Mouse (Mus musculus): ENCODE results near the gene Glyatl3. TPM values are rescaled to one million over a fixed set of nuclear protein-coding genes. Genes with fewer than 3 reads are reported as not detected.

The Glyatl3 gene
- polyA plus RNA-seq, 1 experiment, result not detected

DNA sequence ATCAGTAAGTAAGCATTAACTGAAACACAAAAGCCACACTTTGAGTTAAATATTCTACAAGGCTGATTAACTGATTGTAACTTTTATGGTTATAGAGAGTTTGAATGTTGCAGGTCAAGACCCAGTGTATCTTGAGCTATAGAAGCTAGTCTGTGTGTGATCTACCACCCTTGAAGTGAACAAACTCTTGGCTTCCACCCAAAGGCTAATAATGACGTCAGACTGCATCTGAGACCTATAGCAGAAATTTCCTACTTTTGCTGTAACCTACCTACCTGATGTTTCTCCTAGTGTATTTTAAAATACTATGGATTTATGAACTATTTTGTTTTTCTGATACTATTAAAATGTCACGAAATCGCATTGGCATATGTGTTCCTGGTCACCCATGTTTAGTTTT, 39.4 kb downstream of the Glyatl3 start:
- 0 out of 2 replicates have a peak, but pooled peaks cover under 1% of the 10 kb centered on the region for H3K4me1 ChIP-seq (ENCODE audit: control insufficient read depth, insufficient read depth, low read length)
- 82% methylated on average over 3 of the region's 3 CpGs for WGBS
- no peak overlapping the region for H3K4me3 ChIP-seq (ENCODE audit: insufficient read depth, low read depth, low read length)
- H3K27ac ChIP-seq (ENCODE audit: insufficient read depth, low read depth, low read length), result no peak overlapping the region
- TF ChIP-seq POLR2A (IDR thresholded peaks at IDR 0.05; ENCODE audit: insufficient read depth, low read depth, low read length), result no peak
- no peak for TF ChIP-seq CTCF (IDR thresholded peaks at IDR 0.05; ENCODE audit: insufficient read depth, low read depth, low read length)

DNA sequence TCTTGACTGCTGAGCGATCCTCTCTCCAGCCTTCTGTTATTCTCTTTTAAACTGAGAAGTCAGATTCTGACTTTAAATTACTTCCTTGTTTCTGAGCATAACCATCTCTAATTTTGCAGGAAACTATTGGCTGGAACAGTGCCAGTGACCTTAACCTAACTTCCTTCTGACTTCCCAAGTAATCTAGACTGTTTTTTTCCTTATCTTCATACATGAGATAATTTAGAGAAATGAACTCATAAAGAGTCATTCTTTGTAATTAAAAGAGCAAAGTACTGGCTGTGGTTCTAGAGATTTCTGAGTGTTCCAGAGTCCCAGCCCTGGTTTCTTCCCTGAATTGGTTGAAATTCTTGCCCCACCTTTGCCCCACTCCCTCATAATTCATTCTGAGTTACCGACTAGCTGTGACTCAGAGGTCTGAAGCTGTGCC, 40.6 kb downstream of the Glyatl3 start:
- Histone ChIP-seq H3K4me1 (ENCODE audit: control insufficient read depth, insufficient read depth, low read length) (no peaks in the 10 kb centered on the region), H3K27ac (ENCODE audit: insufficient read depth, low read depth, low read length) (no peak overlapping the region), H3K4me3 (ENCODE audit: insufficient read depth, low read depth, low read length) (no peak overlapping the region)
- TF ChIP-seq CTCF (IDR thresholded peaks at IDR 0.05; ENCODE audit: insufficient read depth, low read depth, low read length) (no peak), POLR2A (IDR thresholded peaks at IDR 0.05; ENCODE audit: insufficient read depth, low read depth, low read length) (no peak)
- 61% methylated on average over 2 of the region's 2 CpGs for WGBS

DNA sequence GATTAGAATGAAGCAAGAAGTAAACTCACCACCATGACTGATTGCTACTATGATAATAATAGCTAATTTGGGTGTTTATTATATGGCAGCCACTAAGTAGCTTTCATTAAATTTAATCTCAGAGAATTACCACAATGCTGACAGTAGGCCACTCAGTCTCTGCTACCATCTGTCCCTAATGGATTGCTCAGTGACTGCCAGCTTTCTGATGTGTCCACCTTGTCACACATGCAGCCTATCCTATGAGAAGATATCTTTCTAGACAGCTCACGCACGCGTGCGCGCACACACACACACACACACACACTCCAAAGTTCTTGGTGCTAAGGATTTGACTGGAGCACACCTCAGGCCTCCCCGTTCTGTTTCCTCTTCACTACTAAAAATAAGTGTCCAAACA, 41.5 kb downstream of the Glyatl3 start:
- H3K4me3 ChIP-seq (ENCODE audit: insufficient read depth, low read depth, low read length), result no peak overlapping the region
- H3K4me1 ChIP-seq (ENCODE audit: control insufficient read depth, insufficient read depth, low read length), result no peaks in the 10 kb centered on the region
- no peak overlapping the region for H3K27ac ChIP-seq (ENCODE audit: insufficient read depth, low read depth, low read length)
- WGBS, result 94% methylated on average over 6 of the region's 6 CpGs
- TF ChIP-seq CTCF (IDR thresholded peaks at IDR 0.05; ENCODE audit: insufficient read depth, low read depth, low read length) (no peak), POLR2A (IDR thresholded peaks at IDR 0.05; ENCODE audit: insufficient read depth, low read depth, low read length) (no peak)

DNA sequence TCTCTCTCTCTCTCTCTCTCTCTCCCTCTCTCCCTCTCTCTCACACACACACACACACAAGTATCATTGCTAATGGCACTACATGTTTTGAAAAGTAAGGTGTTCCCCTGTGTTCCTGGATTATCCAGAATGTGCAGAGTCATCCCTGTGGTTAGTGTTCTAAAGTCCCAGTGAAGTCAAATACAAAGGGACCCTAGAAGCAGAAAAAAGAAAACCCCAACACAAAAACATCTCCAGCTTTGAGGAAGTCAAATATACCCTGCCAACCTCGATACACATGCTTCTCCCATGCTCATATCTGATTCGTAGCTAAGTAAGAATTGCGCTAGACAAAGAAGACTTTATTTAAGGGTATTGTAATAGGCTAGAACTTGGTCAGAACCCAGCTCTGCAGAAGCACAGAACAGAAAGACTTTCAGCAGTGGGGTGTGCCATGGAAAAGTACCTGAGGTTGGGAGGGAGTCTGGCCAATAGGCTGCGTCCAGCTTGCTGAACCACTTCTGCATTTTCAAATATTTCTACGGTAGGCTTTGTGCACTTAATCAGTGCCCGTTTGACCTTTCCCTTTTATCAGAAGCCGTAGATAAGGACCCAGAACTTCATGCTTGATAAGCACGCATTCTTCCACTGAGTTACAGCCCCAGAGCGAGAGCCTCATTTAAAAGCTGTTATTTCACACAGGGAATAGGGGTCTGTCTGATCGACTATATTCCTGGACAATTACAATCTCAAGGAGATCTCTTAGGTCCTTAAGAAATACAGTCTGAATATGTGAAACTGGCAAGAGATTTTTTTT, 45.0 kb downstream of the Glyatl3 start:
- Histone ChIP-seq H3K4me1 (ENCODE audit: control insufficient read depth, insufficient read depth, low read length) (no peaks in the 10 kb centered on the region), H3K27ac (ENCODE audit: insufficient read depth, low read depth, low read length) (no peak overlapping the region), H3K4me3 (ENCODE audit: insufficient read depth, low read depth, low read length) (no peak overlapping the region)
- TF ChIP-seq POLR2A (IDR thresholded peaks at IDR 0.05; ENCODE audit: insufficient read depth, low read depth, low read length) (no peak), CTCF (IDR thresholded peaks at IDR 0.05; ENCODE audit: insufficient read depth, low read depth, low read length) (no peak)
- WGBS, result 82% methylated on average over 10 of the region's 10 CpGs

DNA sequence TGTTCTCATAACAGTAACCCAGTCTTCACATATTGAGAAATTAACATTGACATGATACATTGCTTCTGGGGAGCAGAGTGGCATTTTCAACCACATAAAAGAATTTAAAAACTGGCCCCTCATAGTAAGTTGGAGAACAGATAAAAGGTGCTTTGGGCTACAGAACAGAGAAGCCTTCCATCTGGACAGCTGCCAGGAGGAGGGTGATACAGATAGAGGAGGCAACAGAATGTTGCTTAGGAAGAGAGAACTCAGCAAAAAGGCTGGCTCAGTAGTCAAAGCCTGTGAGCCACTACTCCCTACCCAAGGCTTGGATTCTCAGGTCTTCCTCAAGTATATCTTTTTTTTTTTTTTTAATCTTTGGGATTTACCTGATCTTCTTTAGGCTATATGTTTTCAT, 59.1 kb downstream of the Glyatl3 start:
- no peak overlapping the region for H3K27ac ChIP-seq (ENCODE audit: insufficient read depth, low read depth, low read length)
- no peaks in the 10 kb centered on the region for H3K4me1 ChIP-seq (ENCODE audit: control insufficient read depth, insufficient read depth, low read length)
- TF ChIP-seq CTCF (IDR thresholded peaks at IDR 0.05; ENCODE audit: insufficient read depth, low read depth, low read length), result no peak
- TF ChIP-seq POLR2A (IDR thresholded peaks at IDR 0.05; ENCODE audit: insufficient read depth, low read depth, low read length), result no peak

More for the DNA sequence above, 59.1 kb downstream of the Glyatl3 start:
- no peak overlapping the region for H3K4me3 ChIP-seq (ENCODE audit: insufficient read depth, low read depth, low read length)

Other genes starting within 250 kb of the Glyatl3 start
- gene Esp1, start 187.2 kb downstream of the Glyatl3 start, polyA plus RNA-seq (2012; ENCODE audit: insufficient read depth, insufficient read length, low replicate concordance, missing spikeins), result not detected in 2 replicates
- not detected in 2 replicates for gene Crisp2, start 107.3 kb downstream of the Glyatl3 start, polyA plus RNA-seq (2012; ENCODE audit: insufficient read depth, insufficient read length, low replicate concordance, missing spikeins)
- gene Rhag, start 103.2 kb downstream of the Glyatl3 start, polyA plus RNA-seq (2012; ENCODE audit: insufficient read depth, insufficient read length, low replicate concordance, missing spikeins), result not detected in 2 replicates
- not detected in 2 replicates for gene 9130008F23Rik, start 33.8 kb downstream of the Glyatl3 start, polyA plus RNA-seq (2012; ENCODE audit: insufficient read depth, insufficient read length, low replicate concordance, missing spikeins)
- gene Mut, start 20.3 kb upstream of the Glyatl3 start, polyA plus RNA-seq (2012; ENCODE audit: insufficient read depth, insufficient read length, low replicate concordance, missing spikeins), result not detected in 2 replicates
- gene Cenpq, start 20.7 kb upstream of the Glyatl3 start, polyA plus RNA-seq (2012; ENCODE audit: insufficient read depth, insufficient read length, low replicate concordance, missing spikeins), result not detected in 2 replicates

All from olfactory bulb, adult 2 months (tissue).